Mouse (Mus musculus) MEL (cell line): Measurements from ENCODE around the gene Gm21970.

Source experiments
- CTCF ChIP-seq, 3 experiments: IDR thresholded peaks in 2 of 3; conservative IDR thresholded peaks in 1 of 3; 2 replicates each; pipeline ENCODE4 v1.5.1; 2011 to 2012; ENCODE audit warnings: low read length in 3 of 3, low read depth in 2 of 3, mild to moderate bottlenecking in 2 of 3, improper control_type of control experiment in 1 of 3, inconsistent platforms in 1 of 3, mixed read lengths in 1 of 3, moderate library complexity in 1 of 3; ENCODE audit not compliant: control insufficient read depth in 1 of 3, insufficient read depth in 1 of 3, poor library complexity in 1 of 3, severe bottlenecking in 1 of 3
- GATA1 ChIP-seq: IDR thresholded peaks from 2 replicates; pipeline ENCODE4 v1.6.1; 2011; ENCODE audit warnings: low read depth, low read length, improper control_type of control experiment

DNA sequence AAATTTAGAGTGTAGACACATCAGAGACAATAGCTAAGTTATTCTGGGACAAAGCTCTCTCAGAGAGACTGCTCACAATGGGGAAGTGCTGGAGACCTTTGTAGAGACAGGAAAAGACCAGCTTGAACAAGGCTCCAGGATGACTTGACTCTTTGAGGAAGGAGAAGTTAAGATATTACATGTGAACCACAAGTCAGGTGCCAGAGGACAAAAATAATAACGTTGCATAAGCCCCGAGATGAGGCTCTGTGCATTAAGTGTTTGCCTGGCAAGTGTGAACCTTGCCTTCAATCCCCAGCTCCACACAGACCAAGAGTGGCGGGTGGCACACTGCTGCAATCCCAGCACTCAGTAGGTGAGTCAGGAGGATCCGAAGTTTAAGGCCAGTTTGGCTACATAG is 36.9 kb upstream of the Gm21970 start:
- TF ChIP-seq CTCF (IDR thresholded peaks at IDR 0.05 in 2 of 3, conservative IDR thresholded peaks at IDR 0.05 in 1 of 3; ENCODE audit: control insufficient read depth in 1 of 3, insufficient read depth in 1 of 3, low read depth in 2 of 3, low read length in 3 of 3, poor library complexity in 1 of 3, severe bottlenecking in 1 of 3) (no peak), GATA1 (peak; percentile 17; the same call in 1 of the 2 replicates)
